Mouse (Mus musculus) thymus, postnatal 36 days (tissue): ENCODE measurements at regions not wholly inside any gene's neighbourhood (a gene's known extent, or its start where the extent isn't known, plus 50 kb on each side); places are given as distances from the start of the nearest gene placed in this dataset.

Experiments
- DNase-seq, 2 experiments: peaks; one replicate each; pipeline ENCODE4 v3.0.0; 2022; ENCODE audit warnings: mixed read lengths in 2 of 2

DNA sequence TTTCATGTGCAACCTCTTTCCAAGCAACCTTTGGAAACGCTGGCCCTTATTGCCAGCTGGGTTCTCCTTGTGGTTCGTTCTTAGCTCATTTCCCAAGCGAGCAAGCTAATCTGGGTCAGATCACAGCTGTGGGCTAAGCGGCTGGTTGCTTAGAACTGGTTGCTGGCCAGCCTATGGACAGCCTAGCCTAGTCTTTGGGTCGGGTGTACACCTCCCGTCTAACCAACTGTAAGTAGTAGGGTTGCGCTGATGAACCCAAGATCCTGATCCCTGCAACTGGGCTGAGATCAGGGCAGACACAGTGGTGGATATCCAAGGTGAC is 236.5 kb downstream of the Mtx2 start:
- DNase-seq, result no peak

DNA sequence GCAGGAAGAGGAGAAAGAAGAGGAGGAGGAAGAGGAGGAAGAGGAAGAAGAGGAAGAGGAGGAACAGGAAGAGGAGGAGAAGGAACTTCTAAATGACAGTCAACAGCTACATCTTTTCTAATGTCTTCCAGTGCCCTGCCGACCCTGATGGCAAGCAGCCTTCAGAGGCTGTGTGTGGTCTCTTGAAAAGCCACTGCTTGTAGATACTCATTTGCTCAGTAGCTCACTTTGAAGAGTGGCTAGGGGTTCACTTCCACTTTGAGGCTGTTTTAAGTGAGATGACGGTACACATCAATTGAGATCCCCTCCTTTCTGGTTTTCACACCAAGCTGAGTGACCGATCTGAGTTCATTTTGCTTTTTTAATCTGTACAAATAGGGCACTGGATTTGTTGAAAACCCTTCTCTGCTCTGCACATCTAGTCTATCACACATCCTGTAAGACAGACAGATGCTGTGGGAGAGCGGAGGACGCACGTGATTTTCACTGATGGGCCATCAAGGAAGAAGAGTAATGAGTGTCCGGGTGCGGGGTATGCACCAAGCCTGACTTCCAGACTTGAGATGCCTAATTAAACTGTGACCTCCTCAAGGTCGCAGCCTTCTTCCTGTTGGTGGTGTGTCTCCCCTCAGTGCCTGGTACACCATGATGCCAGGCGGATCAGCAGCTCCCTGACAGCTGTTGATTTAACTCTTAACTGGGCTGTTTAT is 239.0 kb downstream of the Mtx2 start:
- DNase-seq, result no peak

DNA sequence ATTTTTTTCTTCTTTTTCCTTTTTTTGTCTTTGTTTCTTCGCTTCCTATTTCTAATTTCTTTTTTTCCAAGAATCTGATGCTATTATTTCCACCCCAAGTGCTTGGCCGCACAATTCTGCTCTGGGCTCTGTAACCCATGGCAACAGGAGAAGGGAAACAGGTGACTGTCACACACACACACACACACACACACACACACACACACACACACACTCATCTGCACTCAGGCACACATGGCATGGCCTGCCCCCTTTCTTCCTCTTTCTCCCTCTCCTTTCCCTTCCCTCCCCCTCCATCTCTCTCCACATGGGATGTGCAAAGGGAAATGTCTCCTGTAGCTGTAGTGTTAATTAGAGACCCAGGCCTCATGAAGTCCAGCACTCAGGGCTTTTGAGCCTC is 239.7 kb downstream of the Mtx2 start:
- DNase-seq, result no peak

DNA sequence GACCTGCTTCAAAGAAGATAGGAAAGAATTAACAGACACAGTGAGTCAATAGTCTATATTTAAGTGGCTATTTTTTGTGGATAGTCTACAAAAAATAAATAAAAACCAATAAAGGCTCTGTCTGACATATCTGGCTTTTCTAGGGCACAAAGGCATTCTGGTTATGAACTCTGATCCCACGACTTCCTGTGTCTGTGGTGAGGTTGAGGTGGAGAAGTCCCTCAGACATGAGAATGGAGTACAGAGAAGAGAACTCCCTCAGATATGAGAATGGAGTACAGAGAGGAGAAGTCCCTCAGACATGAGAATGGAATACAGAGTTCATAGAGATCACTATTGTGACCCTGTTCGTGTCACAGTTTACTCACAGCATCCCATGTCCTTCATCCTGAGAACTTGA is 243.7 kb downstream of the Mtx2 start:
- no peak for DNase-seq

DNA sequence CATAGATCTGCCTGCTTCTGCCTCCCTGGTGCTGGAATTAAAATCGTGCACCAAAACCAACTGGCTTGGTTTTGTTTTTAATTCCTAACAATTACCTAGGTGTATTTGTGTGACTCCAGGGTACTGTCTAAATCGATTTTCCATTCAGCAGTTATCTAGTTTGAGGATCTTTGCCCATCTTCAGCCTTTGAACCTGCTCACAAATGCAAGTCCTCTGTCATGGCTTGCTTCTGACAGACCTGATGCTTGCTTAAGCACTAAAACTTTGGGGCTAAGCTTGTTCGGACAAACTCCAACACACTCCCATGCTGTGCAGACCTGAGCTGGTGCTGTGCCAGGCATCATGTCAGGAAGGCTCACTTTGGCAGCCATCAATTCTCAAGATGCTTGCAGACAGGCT is 246.4 kb downstream of the Mtx2 start:
- no peak for DNase-seq

DNA sequence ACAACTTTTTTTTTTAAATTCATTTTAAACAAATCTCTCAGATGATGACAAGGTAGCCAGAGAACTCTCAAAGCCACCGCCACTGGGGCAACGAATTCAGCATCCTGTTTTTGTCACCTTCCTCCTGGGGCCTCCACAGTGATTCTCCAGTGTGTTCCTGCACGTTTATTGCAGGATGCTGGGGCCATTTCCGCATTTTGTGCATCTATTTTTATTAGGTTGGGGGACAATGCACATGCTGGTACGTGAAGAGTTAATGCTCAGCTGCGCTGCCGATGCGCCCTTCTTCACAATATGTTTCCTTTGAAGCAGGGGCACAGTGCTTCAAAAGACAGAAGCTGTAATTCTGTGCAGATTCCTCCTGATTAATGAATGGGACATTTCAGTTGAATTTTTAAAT is 246.9 kb downstream of the Mtx2 start:
- DNase-seq, result peak; percentile 19 to 24

DNA sequence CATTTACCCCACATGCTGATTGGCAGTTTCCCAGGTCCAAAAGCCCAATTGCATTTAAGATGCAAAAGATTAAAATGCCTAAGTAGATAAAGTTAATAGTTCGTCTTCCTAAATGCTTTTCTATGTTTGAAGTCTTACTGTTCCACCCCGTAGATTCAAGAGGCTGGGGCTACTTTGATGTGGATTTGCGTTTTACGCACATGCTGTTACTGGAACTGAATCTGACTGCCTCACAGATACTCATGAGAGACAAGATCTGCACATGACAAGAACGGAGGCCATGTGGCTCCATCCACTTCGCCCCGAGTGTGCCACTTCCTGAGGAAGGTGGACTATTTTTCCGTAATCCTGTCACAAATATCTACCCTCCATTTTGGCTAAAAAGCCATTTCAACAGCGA is 247.6 kb downstream of the Mtx2 start:
- DNase-seq, result peak; percentile 61 to 73

DNA sequence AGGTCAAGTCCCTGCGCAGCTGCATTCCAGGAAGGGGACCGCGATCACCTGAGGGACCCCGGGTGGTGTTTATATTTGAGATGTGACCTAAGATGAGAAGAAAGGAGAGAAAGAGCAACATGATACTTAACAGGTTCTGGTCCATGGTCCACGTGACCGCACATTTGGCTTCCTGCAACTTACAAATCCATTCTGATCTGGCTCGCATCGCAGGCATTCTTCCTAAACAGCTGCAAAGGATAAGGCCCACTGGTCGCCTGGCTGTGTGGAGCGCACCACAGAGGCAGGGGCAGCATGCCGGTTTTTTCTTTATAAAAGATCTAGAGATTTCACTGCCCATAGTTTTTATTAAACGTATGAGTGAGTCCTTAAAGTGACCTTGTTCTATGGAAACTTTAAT is 261.6 kb downstream of the Mtx2 start:
- DNase-seq, result no peak

DNA sequence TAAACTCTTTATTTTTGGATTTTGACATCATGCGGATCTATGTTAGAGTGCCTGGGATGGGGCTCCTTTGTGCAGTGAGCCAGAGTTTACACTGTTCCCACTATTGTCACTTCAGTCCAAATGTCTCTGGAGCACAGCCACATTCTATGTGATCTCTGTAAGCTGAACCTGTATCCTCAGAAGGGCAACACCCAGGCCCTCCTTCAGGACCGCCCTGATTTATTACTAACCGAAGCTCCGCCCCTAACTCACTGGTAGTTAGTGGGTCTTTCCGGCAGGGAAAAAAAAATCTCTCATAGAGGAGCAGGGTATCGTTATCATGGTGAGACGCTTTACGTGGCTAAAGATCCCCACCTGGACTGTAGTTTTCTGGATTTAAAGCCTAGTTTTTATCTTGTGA is 263.6 kb downstream of the Mtx2 start:
- no peak for DNase-seq

DNA sequence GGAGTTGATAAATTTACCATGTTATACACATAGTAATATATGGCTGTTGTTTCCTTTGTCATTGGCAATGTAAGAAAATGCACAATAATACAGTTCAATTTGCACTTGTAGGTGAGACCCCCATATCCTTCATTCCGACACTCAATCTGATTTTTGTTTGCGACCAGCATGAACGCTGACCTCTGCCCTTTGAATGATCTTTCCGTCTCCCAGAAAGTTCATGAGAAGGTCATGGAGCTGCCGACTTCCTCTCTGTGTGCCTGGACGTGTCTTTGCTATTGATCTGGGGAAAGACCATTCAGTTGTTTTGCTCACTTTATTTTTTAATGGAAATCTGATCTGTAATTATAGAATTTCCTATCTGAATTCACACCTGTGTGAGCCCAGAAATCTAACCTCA is 264.0 kb downstream of the Mtx2 start:
- DNase-seq, result no peak

DNA sequence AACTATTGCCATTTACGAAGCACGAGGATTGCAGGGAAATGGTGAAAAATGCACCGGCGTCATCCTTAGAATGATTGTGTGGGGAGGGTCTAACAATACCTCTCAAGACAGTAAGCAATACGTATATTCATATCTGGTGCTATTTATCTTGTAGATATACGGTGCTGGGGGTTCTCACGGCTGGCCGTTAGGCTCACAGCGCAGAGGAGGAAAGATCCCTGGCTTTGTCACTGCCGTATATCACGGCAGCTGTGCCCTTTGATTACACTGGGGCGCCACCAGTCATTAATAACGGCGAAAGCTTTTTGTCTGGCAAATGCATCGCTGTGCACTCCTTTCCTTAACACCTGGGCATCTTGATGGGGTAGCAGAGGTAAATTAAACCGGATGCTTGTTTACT is 264.8 kb downstream of the Mtx2 start:
- no peak for DNase-seq

DNA sequence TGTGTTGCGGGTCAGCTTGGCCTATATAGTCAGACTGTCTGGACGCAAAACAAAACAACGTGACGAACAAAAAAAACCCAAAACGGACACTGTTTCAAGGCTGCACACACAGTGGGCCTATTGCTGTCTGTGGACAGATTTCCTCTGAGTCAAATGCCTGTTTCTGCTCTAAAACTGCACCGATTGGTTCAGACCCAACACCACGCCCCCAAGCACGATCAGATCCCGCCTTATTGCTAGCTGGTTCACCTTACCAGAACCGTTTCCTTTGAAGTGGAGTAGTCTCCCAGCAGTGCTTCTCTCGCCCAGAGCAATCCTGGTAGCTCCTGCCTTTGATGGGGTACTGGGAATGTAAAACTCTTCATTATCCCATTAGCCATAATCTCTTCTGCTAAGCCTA is 275.9 kb downstream of the Mtx2 start:
- peak; percentile 39 to 43 for DNase-seq

DNA sequence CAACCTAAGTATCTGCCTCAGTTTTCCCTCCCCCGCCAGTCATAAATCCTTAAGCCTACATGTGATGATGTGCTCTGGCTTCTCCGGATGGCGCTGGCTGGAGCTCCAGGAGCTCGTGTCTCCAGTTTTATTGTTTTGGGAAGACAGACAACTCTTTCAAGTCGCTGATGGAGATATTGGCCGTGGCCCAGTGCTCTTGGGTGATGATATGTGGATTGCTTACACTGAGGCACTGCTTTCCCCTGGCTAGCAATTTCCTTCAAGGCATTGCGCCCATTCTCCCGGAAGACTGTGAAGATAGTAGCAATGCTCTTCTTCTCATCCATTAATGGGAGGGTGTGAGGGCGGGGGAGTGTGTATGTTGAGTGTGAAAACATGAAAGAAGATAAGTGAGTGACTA is 287.1 kb downstream of the Mtx2 start:
- DNase-seq, result no peak

DNA sequence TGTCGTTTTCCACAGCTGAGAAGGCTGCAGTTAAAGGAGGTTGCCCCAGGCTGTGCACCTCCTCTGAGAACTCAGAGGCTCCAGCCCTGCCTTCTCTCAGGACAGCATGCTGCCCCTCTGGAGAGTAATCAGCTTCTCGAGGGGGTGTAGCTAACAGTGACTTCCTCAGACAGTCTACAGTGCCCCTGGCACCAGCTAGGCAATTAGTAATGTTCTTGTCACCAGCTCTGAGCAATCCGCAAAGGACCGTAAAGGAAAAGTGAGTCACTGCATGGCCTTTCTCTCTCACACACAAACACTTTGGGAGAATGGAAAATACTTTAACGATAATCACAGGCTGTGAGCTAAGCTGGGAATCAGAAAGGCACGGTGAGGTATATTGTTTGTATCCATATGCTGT is 288.8 kb downstream of the Mtx2 start:
- DNase-seq, result no peak

DNA sequence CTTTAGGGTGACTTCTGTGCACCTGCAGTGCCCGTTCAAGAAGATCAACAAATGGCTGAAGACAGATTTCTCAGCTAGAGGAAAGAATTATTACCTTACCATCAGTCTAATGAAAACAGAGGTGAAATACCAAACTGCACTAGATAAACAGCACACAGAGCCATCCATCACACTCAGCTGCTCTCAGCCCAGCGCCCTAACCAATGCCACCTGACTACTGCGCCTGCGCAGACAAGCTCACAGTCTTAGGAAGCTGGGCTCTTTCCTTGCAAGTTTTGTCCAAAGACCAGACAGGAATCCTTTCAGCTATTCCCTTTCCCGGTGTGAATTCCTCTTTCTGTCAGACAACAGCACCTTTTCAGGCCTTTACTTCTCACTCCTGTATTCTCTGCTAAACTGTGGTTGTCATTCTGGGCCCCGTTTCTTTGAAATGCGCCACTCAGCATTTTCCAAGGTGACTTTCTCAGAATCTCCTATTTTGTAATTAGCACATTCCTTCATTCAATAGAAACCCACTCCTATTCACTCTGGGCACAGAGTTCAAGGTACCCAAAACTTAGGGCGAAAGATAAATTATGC is 292.8 kb downstream of the Mtx2 start:
- DNase-seq, result no peak

DNA sequence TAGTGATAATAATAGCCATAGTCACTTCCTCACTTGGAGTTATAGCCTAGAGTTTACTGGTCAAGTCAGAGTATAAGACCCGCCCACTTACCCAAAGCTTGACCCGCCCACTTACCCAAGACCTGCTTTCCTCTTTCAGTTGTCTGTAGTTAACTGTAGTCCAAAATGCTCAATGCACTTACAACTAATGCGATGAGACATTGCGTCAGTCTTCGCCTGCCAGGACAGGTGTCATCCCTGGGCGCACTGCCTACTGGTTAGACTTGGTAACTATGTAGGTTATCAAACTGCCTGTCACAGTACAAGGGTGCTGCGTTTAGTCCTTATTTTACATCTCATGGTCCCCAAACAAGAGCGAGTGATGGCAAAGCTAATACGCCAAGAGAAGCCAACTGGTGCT is 294.0 kb downstream of the Mtx2 start:
- DNase-seq, result no peak

DNA sequence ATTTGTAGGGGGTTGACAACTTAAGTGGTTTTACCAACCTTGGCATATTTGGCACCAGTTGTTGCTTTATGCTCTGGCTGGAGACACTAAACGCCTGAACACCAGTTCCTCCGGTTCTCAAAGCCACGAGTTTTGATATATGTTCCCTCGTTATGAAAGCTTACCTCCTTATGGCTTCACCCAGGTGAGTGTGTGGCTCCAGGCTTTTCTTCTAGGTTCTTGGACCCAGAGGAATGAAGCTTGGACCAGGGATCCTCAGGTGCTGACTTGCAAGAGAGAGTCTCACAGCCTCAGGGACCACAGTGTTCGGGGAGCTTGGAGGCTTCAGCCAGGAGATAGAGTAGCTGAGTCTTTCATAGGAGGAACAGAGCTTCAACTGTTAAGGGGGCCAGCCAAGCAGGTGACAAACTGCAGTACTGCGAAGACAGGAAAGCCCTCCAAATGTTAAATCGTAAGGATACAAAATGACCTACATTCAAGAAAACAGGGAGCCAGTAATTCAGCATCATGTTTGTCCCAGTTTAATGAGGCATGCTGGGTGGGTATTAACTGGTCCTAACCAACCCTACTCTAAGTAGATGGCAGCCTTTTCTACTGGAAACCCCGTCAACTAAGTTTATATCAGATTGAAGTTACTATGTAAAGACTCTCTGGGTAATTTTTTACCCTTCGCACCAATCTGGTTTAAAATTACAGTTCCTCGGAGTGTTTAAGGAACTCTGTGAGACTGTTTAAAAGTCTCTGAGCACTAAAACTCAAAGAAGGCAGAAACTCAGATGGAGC is 307.9 kb downstream of the Mtx2 start:
- no peak for DNase-seq

DNA sequence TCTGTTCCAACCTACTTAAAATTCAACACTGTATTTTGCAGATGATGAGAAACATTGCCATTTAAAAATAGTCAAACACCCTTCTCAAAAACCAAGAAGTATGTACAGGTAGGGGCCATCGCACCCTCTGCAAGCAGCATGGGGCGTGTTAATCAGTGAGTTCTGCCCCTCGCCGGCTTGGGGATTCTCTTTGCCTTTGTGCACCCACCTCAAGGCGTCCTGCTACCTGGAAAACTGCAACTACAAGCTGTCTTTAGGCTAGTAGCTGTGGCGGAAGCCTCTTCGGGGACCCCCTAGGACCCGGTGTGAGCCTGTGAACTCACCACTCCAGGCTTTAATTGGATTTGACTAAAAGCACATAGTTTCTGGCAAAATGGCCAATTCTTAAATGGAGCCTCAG is 311.0 kb downstream of the Mtx2 start:
- no peak for DNase-seq

DNA sequence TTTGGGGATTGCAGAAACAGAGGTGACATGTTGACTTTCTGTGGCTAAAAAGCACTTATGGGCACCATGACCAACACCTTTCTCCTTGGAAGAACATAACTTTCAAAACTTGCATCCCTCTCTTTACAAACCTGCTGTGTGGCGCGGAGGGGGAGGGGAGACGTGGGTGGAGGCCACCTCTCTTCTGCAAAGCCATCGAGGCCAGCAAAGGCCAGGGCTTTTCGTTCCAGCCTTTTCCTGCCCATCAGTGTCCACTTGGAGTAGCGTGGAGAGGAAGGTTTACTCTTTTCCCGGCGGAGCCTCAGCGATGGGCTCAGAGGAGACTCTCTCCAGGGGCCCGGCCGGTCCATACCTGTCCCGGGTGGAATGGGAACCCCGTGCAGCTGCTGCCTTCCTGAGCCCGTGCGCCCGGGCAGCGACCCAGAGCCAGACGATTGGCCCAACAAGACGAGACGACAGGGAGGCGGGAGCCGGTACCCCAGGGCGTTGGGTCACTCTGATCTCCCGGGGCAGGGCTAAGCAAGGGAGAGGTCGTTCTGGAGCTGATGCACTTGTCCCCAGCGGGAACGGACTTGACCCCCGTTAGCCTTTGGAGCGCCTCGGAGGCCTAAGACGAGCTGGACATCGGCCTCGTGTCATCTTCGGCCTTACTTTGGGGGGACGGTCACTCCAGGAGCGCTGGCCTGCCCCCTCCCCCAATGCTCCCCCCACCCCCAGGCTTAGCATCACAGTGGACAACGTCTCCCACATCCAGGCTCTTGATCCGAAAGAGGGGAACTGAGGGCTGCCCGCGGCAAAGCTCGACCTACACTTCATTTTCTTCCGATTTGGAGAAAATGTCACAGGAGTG is 311.8 kb downstream of the Mtx2 start:
- peak in 1 of 2 experiments; percentile 16 for DNase-seq

DNA sequence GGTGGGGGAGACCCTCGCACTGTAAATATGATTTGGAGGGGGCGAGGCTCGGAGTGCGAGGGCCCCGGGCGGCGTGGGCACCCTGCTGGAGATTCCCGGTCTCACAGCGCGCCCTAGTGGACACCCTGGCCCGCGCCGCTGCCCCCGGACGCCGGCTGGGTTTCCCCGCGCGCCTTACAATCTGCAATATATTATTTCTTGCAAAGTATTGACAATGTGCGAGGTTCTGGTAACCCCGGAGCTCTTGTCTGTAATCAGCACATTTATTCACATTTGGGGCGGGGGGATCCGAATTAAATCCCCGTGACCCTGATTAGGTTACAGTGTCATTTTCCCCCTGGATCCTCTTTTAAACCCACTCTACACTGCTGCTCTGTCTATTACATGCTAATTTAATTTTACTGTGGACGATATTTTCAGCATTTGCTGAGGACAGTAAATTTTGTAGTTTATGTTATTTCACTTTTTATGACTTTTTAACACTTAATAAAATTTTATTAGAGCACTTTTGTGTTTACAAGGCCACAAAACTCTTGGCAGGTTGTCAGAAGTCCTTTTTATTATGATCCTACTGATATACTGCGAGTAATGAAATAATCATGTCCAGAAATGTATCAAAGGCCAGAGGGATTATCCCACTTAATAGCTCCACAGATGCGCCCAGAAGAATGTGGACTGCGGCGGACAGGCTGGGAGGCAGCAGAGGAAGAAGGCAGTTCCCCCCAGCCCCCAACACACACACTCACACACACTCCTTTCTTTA is 312.6 kb downstream of the Mtx2 start:
- DNase-seq, result peak; percentile 53 to 68

DNA sequence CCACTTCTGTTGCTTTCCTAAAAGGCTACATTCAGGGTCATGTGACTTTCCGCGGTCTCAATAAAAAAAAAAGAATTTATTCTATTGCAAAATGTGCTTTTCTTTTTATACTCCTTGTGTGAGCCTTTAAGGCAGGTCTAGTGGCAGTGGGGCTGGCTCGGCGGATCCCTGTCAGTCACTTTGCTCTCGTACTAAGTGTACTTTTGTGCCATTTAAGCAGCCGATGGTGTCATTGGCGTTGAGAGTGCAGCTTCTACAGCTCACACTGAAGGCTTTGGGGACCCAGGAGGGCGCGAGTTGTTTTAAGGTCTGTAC is 313.1 kb downstream of the Mtx2 start:
- no peak for DNase-seq

DNA sequence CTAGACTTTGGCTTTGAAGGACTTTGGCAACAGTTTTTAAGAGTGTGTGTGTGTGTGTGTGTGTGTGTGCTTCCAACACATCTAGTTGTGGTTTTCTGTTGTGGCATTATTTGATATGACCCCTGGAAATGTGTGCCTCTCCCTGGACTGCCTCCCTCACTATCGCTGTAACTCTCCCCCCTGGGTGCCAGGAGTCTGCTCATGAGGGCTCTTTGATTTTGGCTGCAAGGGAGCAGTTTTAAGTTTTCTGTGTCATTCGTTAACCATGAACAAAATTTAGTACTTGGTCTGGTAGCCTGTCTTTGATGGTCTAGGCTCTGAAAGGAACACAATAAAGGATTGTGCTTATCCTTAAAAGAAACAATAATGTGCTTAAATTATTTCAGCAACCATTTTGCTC is 313.9 kb downstream of the Mtx2 start:
- DNase-seq, result no peak

DNA sequence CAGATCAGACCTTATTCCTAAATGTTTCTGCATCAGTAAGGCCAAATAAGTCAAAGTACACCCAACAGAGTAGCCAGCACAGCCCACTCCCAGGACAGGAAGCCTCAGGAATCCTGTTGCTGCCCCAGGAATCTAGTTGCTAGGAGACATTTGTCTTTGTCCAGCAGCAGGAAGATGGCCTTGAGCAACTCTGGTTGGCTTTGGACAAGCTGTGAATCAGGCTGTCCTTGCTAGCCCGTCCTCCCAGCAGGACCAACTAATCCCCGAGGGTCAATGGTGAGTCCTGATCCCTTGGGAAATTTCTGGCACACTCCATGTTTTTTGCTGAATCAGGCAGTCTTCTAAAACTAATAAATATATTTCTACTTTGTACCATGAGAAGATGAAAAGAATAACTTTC is 317.1 kb downstream of the Mtx2 start:
- DNase-seq, result no peak
